Mouse (Mus musculus) embryonic facial prominence, embryonic 11.5 days (tissue): ENCODE data around the gene Gngt1. TPM values are rescaled to one million over a fixed set of nuclear protein-coding genes. Genes with fewer than 3 reads are reported as not detected.
A peak's percentile ranks its signal among the peaks of the same experiment; 100 is the strongest.

Experiments used
- ATAC-seq: fragments of 200-750 bp; cut with Nextera tagmentation; replicated peaks from 2 replicates; pipeline ENCODE4 v1.8.0; 2017; ENCODE audit warnings: low read depth; ENCODE audit not compliant: insufficient number of reproducible peaks, low FRiP score, low TSS enrichment
- DNase-seq: peaks from one replicate; pipeline ENCODE4 v3.0.0-alpha.2; 2015; ENCODE audit warnings: low spot score
- H3K27ac ChIP-seq: fragments of 300-500 bp; sonication (generic); replicated peaks from 2 replicates; pipeline ENCODE4 v1.5.1; 2014; ENCODE audit warnings: mild to moderate bottlenecking, low read depth, low read length, control low read depth
- H3K27me3 ChIP-seq: fragments of 300-500 bp; sonication (generic); 2 replicates; pipeline ENCODE4 v1.6.1; 2014; ENCODE audit warnings: mild to moderate bottlenecking, low read length, moderate library complexity, mixed read lengths; ENCODE audit not compliant: control insufficient read depth, insufficient read depth
- H3K36me3 ChIP-seq: fragments of 300-500 bp; sonication (generic); replicated peaks from 2 replicates; pipeline ENCODE4 v1.6.1; 2014; ENCODE audit warnings: low read depth, mild to moderate bottlenecking, low read length, moderate library complexity, mixed read lengths; ENCODE audit not compliant: control insufficient read depth, insufficient read depth
- H3K4me1 ChIP-seq: fragments of 300-500 bp; sonication (generic); 2 replicates; pipeline ENCODE4 v1.6.1; 2014; ENCODE audit warnings: low read length, mixed read lengths; ENCODE audit not compliant: control insufficient read depth, insufficient read depth
- H3K4me2 ChIP-seq: fragments of 300-500 bp; sonication (generic); 2 replicates; pipeline ENCODE4 v1.6.1; 2014; ENCODE audit warnings: low read depth, mild to moderate bottlenecking, control low read depth, low read length, moderate library complexity
- H3K4me3 ChIP-seq: fragments of 300-500 bp; sonication (generic); 2 replicates; pipeline ENCODE4 v1.5.1; 2014; ENCODE audit warnings: low read depth, low read length, control low read depth
- H3K9ac ChIP-seq: fragments of 300-500 bp; sonication (generic); replicated peaks from 2 replicates; pipeline ENCODE4 v1.6.1; 2014; ENCODE audit warnings: mild to moderate bottlenecking, control low read depth, low read length
- H3K9me3 ChIP-seq: fragments of 300-500 bp; sonication (generic); replicated peaks from 2 replicates; pipeline ENCODE4 v1.6.1; 2016; ENCODE audit warnings: mild to moderate bottlenecking, low read length, inconsistent platforms, mixed read lengths; ENCODE audit not compliant: control insufficient read depth
- WGBS: fragments of 180-500 bp; shearing (Covaris S2); extraction: QIAGEN DNeasy Blood & Tissue Kit; methylation state at CpG from one replicate; pipeline ENCODE4 v1.1.7; 2014; 5-methylcytosine and 5-hydroxymethylcytosine counted together
- polyA plus RNA-seq: library from polyadenylated mRNA; unstranded; fragments of >200 nt; fragmentation: Nextera tagmentation; extraction: Ambion mirVana; gene quantifications from 2 replicates; pipeline ENCODE4 v1.2.1, GENCODE M21; 2014

The Gngt1 gene
- polyA plus RNA-seq, 1 experiment from 2014 or later, result not detected

GRCm38 (mm10) chr6:4000716-4001115, 7.1 kb downstream of the Gngt1 start:
- 69% methylated on average over 3 of the region's 3 CpGs for WGBS
- H3K9ac ChIP-seq, result no peak overlapping the region
- no peak for DNase-seq
- ATAC-seq, result no peak
- H3K27ac ChIP-seq, result no peak overlapping the region
- H3K4me2 ChIP-seq, result no peak overlapping the region
- no peak overlapping the region for H3K4me3 ChIP-seq
- no peaks in the 10 kb centered on the region for H3K9me3 ChIP-seq
- no peaks in the 10 kb centered on the region for H3K27me3 ChIP-seq
- no peaks in the 10 kb centered on the region for H3K4me1 ChIP-seq
- H3K36me3 ChIP-seq, result no peaks in the 10 kb centered on the region

GRCm38 (mm10) chr6:4003445-4003844, 9.9 kb downstream of the Gngt1 start:
- Histone ChIP-seq H3K4me3 (no peak overlapping the region), H3K4me2 (peak overlapping the region; percentile 67; the same call in 1 of the 2 replicates), H3K9me3 (no peaks in the 10 kb centered on the region), H3K27ac (no peak overlapping the region; the same call in 1 of the 2 replicates), H3K27me3 (no peaks in the 10 kb centered on the region), H3K4me1 (no peaks in the 10 kb centered on the region), H3K36me3 (no peaks in the 10 kb centered on the region), H3K9ac (no peak overlapping the region)
- no peak for ATAC-seq
- WGBS, result 32% methylated on average over 4 of the region's 4 CpGs
- no peak for DNase-seq

GRCm38 (mm10) chr6:4003890-4004306, 10.3 kb downstream of the Gngt1 start, which contains the start of gene Gng11:
Gene Gng11 (plus strand): TSS chr6:4003904.
- H3K4me3 ChIP-seq, result peak within 1 kb of the TSS; percentile 36
- WGBS, result 3% methylated on average over 19 of the region's 19 CpGs
- ATAC-seq (peak; percentile 73), DNase-seq (peak; percentile 58)
- no peaks in the 10 kb centered on the region for H3K4me1 ChIP-seq
- H3K27me3 ChIP-seq, result no peaks in the 10 kb centered on the region
- peak within 1 kb of the TSS; percentile 73 for H3K9ac ChIP-seq
- no peaks in the 10 kb centered on the region for H3K9me3 ChIP-seq
- peak within 1 kb of the TSS; percentile 67 for H3K4me2 ChIP-seq
- no peaks in the 10 kb centered on the region for H3K36me3 ChIP-seq
- no peak within 1 kb of the TSS; the same call in 1 of the 2 replicates for H3K27ac ChIP-seq

GRCm38 (mm10) chr6:4004808-4005207, 11.2 kb downstream of the Gngt1 start:
- DNase-seq (no peak), ATAC-seq (no peak)
- Histone ChIP-seq H3K36me3 (no peaks in the 10 kb centered on the region), H3K9me3 (no peaks in the 10 kb centered on the region), H3K4me1 (no peaks in the 10 kb centered on the region), H3K9ac (no peak overlapping the region), H3K4me2 (no peak overlapping the region), H3K4me3 (no peak overlapping the region), H3K27me3 (no peaks in the 10 kb centered on the region), H3K27ac (no peak overlapping the region)
- 77% methylated on average over 2 of the region's 2 CpGs for WGBS

GRCm38 (mm10) chr6:4008501-4009040, 15.0 kb downstream of the Gngt1 start:
- DNase-seq, result no peak
- no peaks in the 10 kb centered on the region for H3K36me3 ChIP-seq
- no peaks in the 10 kb centered on the region for H3K4me1 ChIP-seq

GRCm38 (mm10) chr6:4009548-4009947, 16.0 kb downstream of the Gngt1 start:
- DNase-seq (no peak), ATAC-seq (no peak)
- Histone ChIP-seq H3K9ac (no peak overlapping the region), H3K27ac (no peak overlapping the region), H3K9me3 (no peaks in the 10 kb centered on the region), H3K4me3 (no peak overlapping the region), H3K4me2 (no peak overlapping the region), H3K4me1 (no peaks in the 10 kb centered on the region), H3K27me3 (no peaks in the 10 kb centered on the region), H3K36me3 (no peaks in the 10 kb centered on the region)

More at GRCm38 (mm10) chr6:4008501-4009040, 15.0 kb downstream of the Gngt1 start:
- no peak overlapping the region for H3K4me3 ChIP-seq
- H3K27me3 ChIP-seq, result no peaks in the 10 kb centered on the region
- ATAC-seq, result no peak
- WGBS, result 75% methylated on average over 2 of the region's 2 CpGs
- no peak overlapping the region for H3K27ac ChIP-seq
- H3K4me2 ChIP-seq, result no peak overlapping the region
- H3K9me3 ChIP-seq, result no peaks in the 10 kb centered on the region
- H3K9ac ChIP-seq, result no peak overlapping the region

GRCm38 (mm10) chr6:4022645-4023044, 29.1 kb downstream of the Gngt1 start:
- Histone ChIP-seq H3K27ac (no peak overlapping the region), H3K4me3 (no peak overlapping the region), H3K36me3 (no peaks in the 10 kb centered on the region), H3K4me1 (no peaks in the 10 kb centered on the region), H3K27me3 (no peaks in the 10 kb centered on the region), H3K4me2 (no peak overlapping the region), H3K9me3 (no peaks in the 10 kb centered on the region), H3K9ac (no peak overlapping the region)
- DNase-seq (no peak), ATAC-seq (no peak)
- 81% methylated on average over 1 of the region's 1 CpGs for WGBS

GRCm38 (mm10) chr6:4026367-4026766, 32.8 kb downstream of the Gngt1 start:
- Histone ChIP-seq H3K4me2 (no peak overlapping the region), H3K4me3 (no peak overlapping the region), H3K4me1 (no peaks in the 10 kb centered on the region), H3K36me3 (no peaks in the 10 kb centered on the region), H3K27ac (no peak overlapping the region), H3K27me3 (no peaks in the 10 kb centered on the region), H3K9ac (no peak overlapping the region), H3K9me3 (no peaks in the 10 kb centered on the region)
- WGBS, result 66% methylated on average over 2 of the region's 2 CpGs
- ATAC-seq (no peak), DNase-seq (no peak)
